Mouse (Mus musculus) CH12F3 (cell line): ENCODE results near the gene Sp9.

Experiments
- in situ Hi-C: fragments of 300-500 bp; cut with MboI; formaldehyde crosslinking; loops from 2 replicates; pipeline ENCODE4 v1.14.3; 2020; ENCODE audit warnings: low sequenced_read_pairs

Gene Sp9

GRCm38 (mm10) chr2:73271459-73272161 lies at the start of gene Sp9:
TSS of gene Sp9 (plus strand) at chr2:73271925.
- in situ Hi-C loops: loop anchor here (10.0 kb wide), 1 partner anchor 107 kb away; no protein-coding TSS in a partner anchor

- in situ Hi-C loops: no loop called here
These were observed 40.6 kb upstream of the Sp9 start for GRCm38 (mm10) chr2:73231081-73231480.

GRCm38 (mm10) chr2:73241299-73241698 lies 30.4 kb upstream of the Sp9 start:
- in situ Hi-C loops: no loop called here

GRCm38 (mm10) chr2:73248701-73249100 lies 23.0 kb upstream of the Sp9 start:
- in situ Hi-C loops: no loop called here

GRCm38 (mm10) chr2:73263172-73263765 lies 8.5 kb upstream of the Sp9 start:
- in situ Hi-C loops: no loop called here

- in situ Hi-C loops: no loop called here
These were observed 7.7 kb upstream of the Sp9 start for GRCm38 (mm10) chr2:73263794-73264610.

DNA sequence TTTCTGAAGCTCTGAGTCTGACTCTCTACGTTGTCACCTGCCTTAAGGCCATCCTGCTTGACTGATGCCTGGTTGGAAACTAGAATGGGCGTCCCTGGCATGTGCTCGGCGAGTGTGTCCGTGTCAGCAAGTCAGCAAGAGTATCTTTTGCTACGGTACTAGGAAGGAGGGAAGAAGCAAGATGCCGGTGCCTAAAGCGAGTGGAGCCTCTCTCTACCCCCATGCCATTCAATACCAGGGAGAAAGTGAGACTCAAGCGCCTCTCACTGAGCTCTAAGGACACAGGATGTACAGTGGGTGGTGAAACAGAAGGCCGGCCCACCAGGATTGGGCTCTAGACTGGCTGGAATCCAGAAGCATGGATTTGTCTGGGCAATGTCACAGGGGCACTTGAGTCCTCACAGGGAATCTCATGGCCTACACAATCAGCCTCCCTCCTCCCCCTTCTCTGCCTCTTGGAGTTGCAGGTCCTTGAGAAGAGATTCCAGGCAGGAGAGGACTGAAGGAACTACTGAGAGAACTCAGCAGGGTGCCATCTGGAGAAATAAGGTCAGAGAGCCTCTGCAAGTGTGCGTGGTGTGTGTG lies 7.0 kb upstream of the Sp9 start:
- in situ Hi-C loops: no loop called here

DNA sequence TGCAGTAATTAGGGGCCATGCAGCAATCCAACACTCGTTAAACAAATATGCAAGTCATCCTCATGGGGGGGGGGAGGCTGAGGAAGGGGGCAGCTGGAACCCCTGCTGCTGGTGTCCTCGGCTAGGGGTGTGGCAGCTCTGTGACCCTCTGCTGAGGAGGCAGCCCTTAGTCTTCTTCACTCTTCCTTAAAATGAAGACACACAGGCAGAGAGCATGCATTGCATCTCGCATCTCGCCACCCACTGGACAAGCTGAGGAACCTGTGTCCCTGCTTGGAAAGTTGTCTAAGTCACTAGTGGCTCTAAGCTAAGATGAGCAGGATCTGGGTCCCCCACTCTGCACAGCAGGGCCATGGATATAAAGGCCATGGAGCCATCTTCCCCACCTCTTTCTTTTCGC lies 5.7 kb upstream of the Sp9 start:
- in situ Hi-C loops: no loop called here

DNA sequence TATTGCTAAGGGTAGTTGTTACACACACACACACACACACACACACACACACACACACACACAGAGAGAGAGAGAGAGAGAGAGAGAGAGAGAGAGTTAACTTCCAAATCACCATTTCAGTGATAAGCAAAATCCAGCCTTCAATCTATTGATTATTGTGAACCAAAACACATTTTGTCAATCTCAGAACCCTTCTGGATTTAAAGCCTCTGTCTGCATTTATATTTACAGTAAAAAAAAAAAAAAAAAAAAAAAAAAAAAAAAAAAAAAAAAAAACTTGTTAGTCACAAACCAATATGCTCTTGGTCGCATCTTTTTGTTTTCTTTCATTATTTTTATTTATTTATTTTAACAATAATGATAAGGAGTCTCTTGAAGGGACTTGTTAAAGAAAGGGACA lies 5.1 kb upstream of the Sp9 start:
- in situ Hi-C loops: no loop called here

- in situ Hi-C loops: no loop called here
These were observed 4.5 kb upstream of the Sp9 start for GRCm38 (mm10) chr2:73267231-73267630.

GRCm38 (mm10) chr2:73267818-73268217 lies 3.9 kb upstream of the Sp9 start:
- in situ Hi-C loops: no loop called here

DNA sequence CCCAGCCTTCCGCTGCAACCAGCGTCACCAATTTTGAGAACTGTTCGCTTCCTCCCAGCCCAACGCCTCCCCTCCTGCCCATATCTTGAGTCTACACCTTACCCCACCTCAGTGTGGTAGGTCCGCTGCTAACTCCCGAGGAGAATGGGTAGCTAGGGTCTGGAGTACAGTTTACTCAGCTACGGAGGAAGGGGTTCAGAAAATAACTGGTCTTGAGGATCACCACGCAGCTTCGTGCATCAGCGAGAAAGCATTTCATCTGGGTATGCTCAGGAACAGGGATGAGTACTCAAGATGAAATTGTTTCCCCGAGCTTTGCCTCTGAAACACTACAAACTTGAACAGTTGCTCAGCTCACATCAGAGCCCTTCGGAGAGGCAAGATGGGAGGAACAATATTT lies 3.4 kb upstream of the Sp9 start:
- in situ Hi-C loops: no loop called here

- in situ Hi-C loops: no loop called here
These were observed 2.8 kb upstream of the Sp9 start for GRCm38 (mm10) chr2:73268836-73269395.

- in situ Hi-C loops: loop anchor here (10.0 kb wide), 1 partner anchor 105 kb away; no protein-coding TSS in a partner anchor
These were observed 2.1 kb upstream of the Sp9 start for GRCm38 (mm10) chr2:73269666-73270065.

DNA sequence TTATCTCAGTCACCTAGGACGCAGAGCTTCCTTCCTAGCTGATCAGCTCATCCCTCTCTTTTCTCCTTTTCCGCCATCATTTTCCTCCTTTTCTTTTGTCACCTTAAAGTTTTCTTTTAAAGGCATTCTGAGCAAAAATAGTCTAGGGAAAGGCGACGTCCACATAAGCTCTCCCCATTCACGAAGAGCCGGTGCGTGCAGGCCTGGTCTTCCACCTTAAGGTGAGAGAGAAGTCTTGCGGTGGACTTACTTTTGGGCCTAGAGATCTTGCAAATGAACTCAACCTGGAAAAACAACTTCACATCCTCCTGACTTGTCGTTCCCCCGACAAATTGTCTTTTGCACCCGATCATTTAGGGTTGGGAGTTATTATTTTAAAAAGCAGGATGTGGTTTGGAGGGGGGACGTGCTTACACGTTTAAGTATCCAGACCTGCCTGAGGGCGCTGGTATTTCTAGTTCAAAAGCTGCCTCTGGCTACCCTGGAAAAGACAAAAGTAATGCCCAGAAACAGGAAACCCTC lies 1.6 kb upstream of the Sp9 start:
- in situ Hi-C loops: loop anchor here (10.0 kb wide), 1 partner anchor 105 kb away; no protein-coding TSS in a partner anchor

- in situ Hi-C loops: loop anchor here (10.0 kb wide), 1 partner anchor 106 kb away; no protein-coding TSS in a partner anchor
These were observed 899 bp upstream of the Sp9 start for GRCm38 (mm10) chr2:73270593-73271458.

- in situ Hi-C loops: loop anchor here (10.0 kb wide), 1 partner anchor 108 kb away; no protein-coding TSS in a partner anchor
These were observed 875 bp downstream of the Sp9 start for GRCm38 (mm10) chr2:73272351-73273248.

DNA sequence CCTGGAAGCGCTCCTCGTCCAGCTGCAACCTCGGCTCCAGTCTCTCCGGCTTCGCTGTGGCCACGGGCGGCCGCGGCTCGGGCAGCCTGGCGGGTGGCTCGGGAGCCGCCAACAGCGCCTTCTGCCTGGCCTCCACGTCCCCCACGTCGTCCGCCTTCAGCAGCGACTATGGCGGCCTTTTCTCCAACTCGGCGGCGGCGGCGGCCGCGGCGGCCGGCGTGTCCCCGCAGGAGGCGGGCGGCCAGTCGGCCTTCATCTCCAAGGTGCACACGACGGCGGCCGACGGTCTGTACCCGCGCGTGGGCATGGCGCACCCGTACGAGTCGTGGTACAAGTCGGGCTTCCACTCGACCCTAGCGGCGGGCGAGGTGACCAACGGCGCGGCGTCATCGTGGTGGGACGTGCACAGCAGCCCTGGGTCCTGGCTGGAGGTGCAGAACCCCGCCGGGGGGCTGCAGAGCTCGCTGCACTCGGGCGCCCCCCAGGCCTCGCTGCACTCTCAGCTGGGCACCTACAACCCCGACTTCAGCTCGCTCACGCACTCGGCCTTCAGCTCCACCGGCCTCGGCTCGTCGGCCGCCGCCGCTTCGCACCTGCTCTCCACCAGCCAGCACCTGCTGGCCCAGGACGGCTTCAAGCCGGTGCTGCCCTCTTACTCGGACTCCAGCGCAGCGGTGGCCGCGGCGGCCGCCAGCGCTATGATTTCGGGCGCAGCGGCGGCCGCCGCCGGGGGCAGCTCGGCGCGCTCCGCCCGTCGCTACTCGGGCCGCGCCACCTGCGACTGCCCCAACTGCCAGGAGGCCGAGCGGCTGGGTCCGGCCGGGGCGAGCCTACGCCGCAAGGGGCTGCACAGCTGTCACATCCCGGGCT lies 1.8 kb downstream of the Sp9 start:
- in situ Hi-C loops: loop anchor here (10.0 kb wide), 1 partner anchor 109 kb away; no protein-coding TSS in a partner anchor
